Mouse (Mus musculus): ENCODE measurements around the gene Car14. TPM values are rescaled to one million over a fixed set of nuclear protein-coding genes. Genes with fewer than 3 reads are reported as not detected.
"Not testable (repeated sequence)": the region's sequence is repeated elsewhere in the genome, so short reads cannot be mapped to it uniquely, and the experiment has no call there.

Car14 gene
- 5.6 and 8.9 TPM in 2 replicates for polyA plus RNA-seq (2015; fragmentation: Nextera tagmentation; extraction: Ambion mirVana)

- Histone ChIP-seq H3K36me3 (no peaks in the 10 kb centered on the region), H3K4me1 (peaks cover 36% of the 10 kb centered on the region), H3K27ac (no peak within 1 kb of the TSS), H3K9ac (peak within 1 kb of the TSS; percentile 26; the same call in 1 of the 2 replicates), H3K9me3 (no peaks in the 10 kb centered on the region), H3K4me3 (peak within 1 kb of the TSS; percentile 38), H3K27me3 (0 out of 2 replicates have a peak, but pooled peaks cover 4% of the 10 kb centered on the region), H3K4me2 (peak within 1 kb of the TSS; percentile 78)
- no peak for ATAC-seq (ENCODE audit: insufficient number of reproducible peaks, low FRiP score, low TSS enrichment, low read depth)
- WGBS: 1% methylated on average over 15 of the region's 15 CpGs
Measured at GRCm38 (mm10) chr3:95904568-95904967, at the start of gene Car14. TSS of gene Car14 (minus strand) at chr3:95904691.

GRCm38 (mm10) chr3:95953522-95953921, 49.0 kb upstream of the Car14 start:
- no peak overlapping the region for H3K9ac ChIP-seq
- no peak for ATAC-seq (ENCODE audit: insufficient number of reproducible peaks, low FRiP score, low TSS enrichment, low read depth)
- no peak overlapping the region for H3K4me3 ChIP-seq
- H3K27me3 ChIP-seq: no peaks in the 10 kb centered on the region
- H3K4me1 ChIP-seq: peaks cover 8% of the 10 kb centered on the region; the same call in 1 of the 2 replicates
- H3K36me3 ChIP-seq: peaks cover 2% of the 10 kb centered on the region; the same call in 1 of the 2 replicates
- H3K27ac ChIP-seq: no peak overlapping the region
- WGBS: 71% methylated on average over 3 of the region's 3 CpGs
- H3K9me3 ChIP-seq: no peaks in the 10 kb centered on the region
- no peak overlapping the region for H3K4me2 ChIP-seq

- Histone ChIP-seq H3K4me1 (peaks cover 8% of the 10 kb centered on the region; the same call in 1 of the 2 replicates), H3K27ac (no peak overlapping the region), H3K36me3 (peaks cover 5% of the 10 kb centered on the region; the same call in 1 of the 2 replicates), H3K4me2 (no peak overlapping the region), H3K27me3 (no peaks in the 10 kb centered on the region), H3K9me3 (no peaks in the 10 kb centered on the region), H3K4me3 (no peak overlapping the region), H3K9ac (no peak overlapping the region)
- ATAC-seq (ENCODE audit: insufficient number of reproducible peaks, low FRiP score, low TSS enrichment, low read depth): no peak
Measured at GRCm38 (mm10) chr3:95953023-95953422, 48.5 kb upstream of the Car14 start.

GRCm38 (mm10) chr3:95951566-95951965, 47.1 kb upstream of the Car14 start:
- ATAC-seq (ENCODE audit: insufficient number of reproducible peaks, low FRiP score, low TSS enrichment, low read depth); H3K4me1 ChIP-seq; H3K27me3 ChIP-seq; H3K9me3 ChIP-seq; H3K36me3 ChIP-seq: not testable (repeated sequence)
- Histone ChIP-seq H3K9ac (peak overlapping the region; percentile 56; the same call in 1 of the 2 replicates), H3K4me2 (peak overlapping the region; percentile 74), H3K4me3 (peak overlapping the region; percentile 59), H3K27ac (peak overlapping the region; percentile 95)
- WGBS: 72% methylated on average over 12 of the region's 12 CpGs

- no peaks in the 10 kb centered on the region for H3K9me3 ChIP-seq
- peak; percentile 91 for ATAC-seq (ENCODE audit: insufficient number of reproducible peaks, low FRiP score, low TSS enrichment, low read depth)
- peak overlapping the region; percentile 56 for H3K9ac ChIP-seq
- H3K4me2 ChIP-seq: peak overlapping the region; percentile 74
- no peaks in the 10 kb centered on the region for H3K27me3 ChIP-seq
- peaks cover 4% of the 10 kb centered on the region; the same call in 1 of the 2 replicates for H3K4me1 ChIP-seq
- peaks cover 13% of the 10 kb centered on the region for H3K36me3 ChIP-seq
- WGBS: 1% methylated on average over 49 of the region's 49 CpGs
- H3K27ac ChIP-seq: peak overlapping the region; percentile 95
- H3K4me3 ChIP-seq: peak overlapping the region; percentile 59
Measured at GRCm38 (mm10) chr3:95950763-95951551, 46.5 kb upstream of the Car14 start.

- H3K27ac ChIP-seq: no peak overlapping the region
- 81% methylated on average over 5 of the region's 5 CpGs for WGBS
Measured at GRCm38 (mm10) chr3:95948325-95948724, 43.8 kb upstream of the Car14 start.

GRCm38 (mm10) chr3:95945731-95946240, 41.3 kb upstream of the Car14 start:
- ATAC-seq (ENCODE audit: insufficient number of reproducible peaks, low FRiP score, low TSS enrichment, low read depth): no peak
- H3K9ac ChIP-seq: no peak overlapping the region
- H3K27me3 ChIP-seq: no peaks in the 10 kb centered on the region
- no peak overlapping the region for H3K4me2 ChIP-seq
- no peak overlapping the region for H3K4me3 ChIP-seq
- no peaks in the 10 kb centered on the region for H3K4me1 ChIP-seq
- no peaks in the 10 kb centered on the region for H3K9me3 ChIP-seq
- WGBS: 91% methylated on average over 14 of the region's 14 CpGs
- H3K27ac ChIP-seq: no peak overlapping the region
- peaks cover 55% of the 10 kb centered on the region for H3K36me3 ChIP-seq

More at GRCm38 (mm10) chr3:95948325-95948724, 43.8 kb upstream of the Car14 start:
- H3K9ac ChIP-seq: no peak overlapping the region
- peaks cover 33% of the 10 kb centered on the region for H3K36me3 ChIP-seq
- no peak overlapping the region for H3K4me2 ChIP-seq
- H3K27me3 ChIP-seq: no peaks in the 10 kb centered on the region
- H3K9me3 ChIP-seq: no peaks in the 10 kb centered on the region
- H3K4me1 ChIP-seq: peaks cover 4% of the 10 kb centered on the region; the same call in 1 of the 2 replicates
- ATAC-seq (ENCODE audit: insufficient number of reproducible peaks, low FRiP score, low TSS enrichment, low read depth): no peak
- no peak overlapping the region for H3K4me3 ChIP-seq

- WGBS: 87% methylated on average over 8 of the region's 8 CpGs
- H3K4me2 ChIP-seq: no peak overlapping the region
- H3K27ac ChIP-seq: no peak overlapping the region
- peaks cover 66% of the 10 kb centered on the region for H3K36me3 ChIP-seq
- H3K4me3 ChIP-seq: no peak overlapping the region
- no peaks in the 10 kb centered on the region for H3K9me3 ChIP-seq
- ATAC-seq (ENCODE audit: insufficient number of reproducible peaks, low FRiP score, low TSS enrichment, low read depth): no peak
- H3K27me3 ChIP-seq: no peaks in the 10 kb centered on the region
- H3K9ac ChIP-seq: no peak overlapping the region
- H3K4me1 ChIP-seq: no peaks in the 10 kb centered on the region
Measured at GRCm38 (mm10) chr3:95944742-95945141, 40.3 kb upstream of the Car14 start.

GRCm38 (mm10) chr3:95943226-95943625, 38.7 kb upstream of the Car14 start:
- Histone ChIP-seq H3K27me3 (no peaks in the 10 kb centered on the region), H3K27ac (no peak overlapping the region), H3K36me3 (peaks cover 76% of the 10 kb centered on the region), H3K4me2 (no peak overlapping the region), H3K9ac (no peak overlapping the region), H3K4me1 (no peaks in the 10 kb centered on the region), H3K4me3 (no peak overlapping the region), H3K9me3 (no peaks in the 10 kb centered on the region)
- no peak for ATAC-seq (ENCODE audit: insufficient number of reproducible peaks, low FRiP score, low TSS enrichment, low read depth)
- WGBS: 91% methylated on average over 7 of the region's 7 CpGs

GRCm38 (mm10) chr3:95942749-95943148, 38.3 kb upstream of the Car14 start:
- no peak overlapping the region for H3K9ac ChIP-seq
- ATAC-seq (ENCODE audit: insufficient number of reproducible peaks, low FRiP score, low TSS enrichment, low read depth): no peak
- H3K27me3 ChIP-seq: no peaks in the 10 kb centered on the region
- 72% methylated on average over 6 of the region's 6 CpGs for WGBS
- H3K36me3 ChIP-seq: peaks cover 79% of the 10 kb centered on the region
- H3K4me2 ChIP-seq: no peak overlapping the region
- no peaks in the 10 kb centered on the region for H3K4me1 ChIP-seq
- no peak overlapping the region for H3K4me3 ChIP-seq
- no peaks in the 10 kb centered on the region for H3K9me3 ChIP-seq
- no peak overlapping the region for H3K27ac ChIP-seq

- no peak overlapping the region for H3K27ac ChIP-seq
- no peak overlapping the region for H3K9ac ChIP-seq
- H3K27me3 ChIP-seq: no peaks in the 10 kb centered on the region
- H3K9me3 ChIP-seq: no peaks in the 10 kb centered on the region
- no peak for ATAC-seq (ENCODE audit: insufficient number of reproducible peaks, low FRiP score, low TSS enrichment, low read depth)
- WGBS: 95% methylated on average over 15 of the region's 15 CpGs
- no peak overlapping the region for H3K4me3 ChIP-seq
- H3K36me3 ChIP-seq: peaks cover 85% of the 10 kb centered on the region
- H3K4me1 ChIP-seq: no peaks in the 10 kb centered on the region
- H3K4me2 ChIP-seq: no peak overlapping the region
Measured at GRCm38 (mm10) chr3:95938835-95939234, 34.3 kb upstream of the Car14 start.

- Histone ChIP-seq H3K27me3 (no peaks in the 10 kb centered on the region), H3K4me1 (no peaks in the 10 kb centered on the region), H3K27ac (no peak overlapping the region), H3K9me3 (no peaks in the 10 kb centered on the region), H3K9ac (no peak overlapping the region), H3K36me3 (peaks cover 90% of the 10 kb centered on the region), H3K4me3 (no peak overlapping the region), H3K4me2 (no peak overlapping the region)
- ATAC-seq (ENCODE audit: insufficient number of reproducible peaks, low FRiP score, low TSS enrichment, low read depth): no peak
- WGBS: 93% methylated on average over 8 of the region's 8 CpGs
Measured at GRCm38 (mm10) chr3:95938217-95938616, 33.7 kb upstream of the Car14 start.
